Mouse (Mus musculus) kidney, adult 2 months (tissue): ENCODE results near the gene Atg4a-ps.

Experiments used
- CTCF ChIP-seq: fragments of 200-500 bp; conservative IDR thresholded peaks from 2 replicates; pipeline ENCODE4 v1.5.1; 2011; ENCODE audit warnings: low read depth, mild to moderate bottlenecking, control low read depth, low read length, moderate library complexity, mixed read lengths; ENCODE audit not compliant: insufficient read depth, insufficient read length
- POLR2A ChIP-seq: fragments of 200-500 bp; IDR thresholded peaks from one replicate; pipeline ENCODE4 v1.6.1; 2011; ENCODE audit warnings: low read depth, low read length, control low read depth

- TF ChIP-seq CTCF (no peak), POLR2A (no peak)
Observed at GRCm38 (mm10) chr3:103637641-103638040, 8.2 kb downstream of the Atg4a-ps start.
